Mouse (Mus musculus) c-Kit-positive CD71-positive TER-119-positive erythroid progenitor cells, embryonic 14.5 days (primary cell): ENCODE measurements at regions not wholly inside any gene's neighbourhood (a gene's known extent, or its start where the extent isn't known, plus 50 kb on each side); places are given as distances from the start of the nearest gene placed in this dataset.

Experiments used
- DNase-seq: peaks from one replicate; pipeline ENCODE4 v3.0.0-alpha.2; 2013; ENCODE audit warnings: low spot score

DNA sequence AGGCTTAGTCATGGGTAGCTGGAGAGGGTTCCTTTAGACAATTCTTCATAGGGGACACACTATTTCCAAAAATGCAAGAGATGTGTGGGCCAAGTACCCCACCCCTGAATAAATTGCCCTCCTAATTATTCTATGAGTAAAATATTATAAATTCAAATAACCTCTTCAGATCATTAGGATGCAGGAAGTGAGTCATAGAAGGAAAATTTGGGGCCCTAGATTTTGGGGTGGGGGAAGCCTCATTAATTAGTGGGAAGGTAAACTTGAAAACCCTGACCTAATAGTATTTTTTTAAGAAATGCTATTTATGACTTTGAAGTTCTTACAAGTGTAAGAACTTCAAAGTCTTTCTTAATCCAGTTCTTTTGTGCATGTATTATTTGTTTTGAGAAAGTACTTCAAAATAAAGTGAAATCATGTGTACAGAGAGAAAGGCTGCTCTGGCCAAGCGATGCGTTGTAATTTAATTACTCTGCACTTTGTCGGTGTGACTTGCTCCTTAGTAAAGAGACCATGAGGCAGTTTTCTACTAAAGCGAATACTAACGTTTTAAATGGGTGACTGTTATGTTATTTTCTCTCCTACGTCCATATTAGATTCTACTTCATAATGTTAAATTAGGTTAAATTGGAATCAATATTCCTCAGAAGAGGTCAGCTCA lies 200.6 kb downstream of the Tgfb2 start:
- DNase-seq: no peak

DNA sequence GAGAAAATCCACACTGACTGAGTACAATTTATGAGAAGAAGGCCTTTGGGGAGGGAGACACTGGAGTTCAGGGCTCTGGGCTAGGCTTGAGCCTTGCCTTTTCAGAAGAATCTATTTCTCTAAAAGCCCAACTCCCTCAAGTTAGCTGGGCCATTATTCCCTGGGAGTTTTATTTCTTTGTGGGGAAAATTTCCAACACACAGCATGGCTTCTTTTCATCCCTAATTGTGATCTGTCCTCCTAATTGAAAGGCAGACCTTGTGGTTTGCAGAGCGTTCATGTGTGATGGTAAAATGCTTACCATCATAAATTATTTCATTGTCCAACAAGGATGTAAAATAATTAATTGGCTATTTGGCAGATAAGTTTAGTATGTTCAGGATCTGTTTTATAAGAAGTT lies 204.1 kb downstream of the Tgfb2 start:
- DNase-seq: no peak

DNA sequence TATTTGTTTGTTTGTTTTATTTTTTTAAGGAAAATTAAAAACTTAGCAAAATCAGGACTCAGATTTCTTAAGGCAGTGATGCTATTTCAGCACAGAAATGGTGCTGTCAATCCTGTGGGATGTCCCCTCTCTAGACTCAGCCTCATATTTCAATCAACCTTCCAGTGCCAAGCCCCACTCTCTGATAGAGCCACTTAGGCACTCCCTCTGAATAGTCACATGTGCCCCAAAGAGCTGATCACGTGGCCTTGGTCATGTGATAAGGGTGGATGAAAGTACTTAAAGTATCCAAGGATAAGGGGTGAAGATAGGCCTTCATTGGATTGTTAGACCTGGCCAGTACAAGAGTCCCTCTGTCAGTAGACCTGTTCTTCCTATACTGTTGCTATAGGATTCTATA lies 207.9 kb downstream of the Tgfb2 start:
- no peak for DNase-seq

DNA sequence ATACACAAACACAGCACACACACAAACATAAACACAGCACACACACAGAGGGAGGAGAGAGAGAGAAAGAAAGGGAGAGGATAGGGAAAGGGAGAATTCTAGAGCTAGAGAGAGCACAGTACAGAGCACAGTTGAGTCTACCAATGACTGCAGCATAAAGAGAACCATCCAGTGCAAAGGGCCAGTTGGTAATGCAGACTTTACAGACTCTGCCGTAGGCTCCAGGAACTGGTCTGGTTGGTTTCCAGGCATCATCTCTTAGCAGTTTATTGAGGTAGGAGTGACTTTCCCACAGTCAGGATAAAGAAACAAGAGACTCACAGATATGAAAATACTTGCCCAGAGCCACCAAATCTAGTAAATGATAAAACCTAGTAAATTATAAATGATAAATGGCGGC lies 208.5 kb downstream of the Tgfb2 start:
- DNase-seq: no peak

DNA sequence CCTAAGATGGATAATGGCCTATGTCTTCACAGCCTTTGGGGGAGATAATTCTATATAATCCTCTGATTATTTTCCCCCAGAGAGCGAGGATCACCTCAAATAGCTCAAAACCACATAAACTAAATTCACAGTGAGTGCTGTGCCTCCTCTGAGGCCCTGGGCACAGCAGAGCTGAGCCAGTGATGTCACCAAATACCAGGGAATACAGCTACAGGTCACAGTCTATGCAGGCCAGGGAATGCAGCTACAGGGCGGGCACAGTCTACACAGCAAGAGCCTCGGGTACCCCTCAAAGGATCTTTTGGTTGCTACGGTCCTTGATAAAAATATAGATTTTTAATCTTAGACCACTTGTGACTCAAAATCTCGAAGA lies 211.4 kb downstream of the Tgfb2 start:
- DNase-seq: no peak

DNA sequence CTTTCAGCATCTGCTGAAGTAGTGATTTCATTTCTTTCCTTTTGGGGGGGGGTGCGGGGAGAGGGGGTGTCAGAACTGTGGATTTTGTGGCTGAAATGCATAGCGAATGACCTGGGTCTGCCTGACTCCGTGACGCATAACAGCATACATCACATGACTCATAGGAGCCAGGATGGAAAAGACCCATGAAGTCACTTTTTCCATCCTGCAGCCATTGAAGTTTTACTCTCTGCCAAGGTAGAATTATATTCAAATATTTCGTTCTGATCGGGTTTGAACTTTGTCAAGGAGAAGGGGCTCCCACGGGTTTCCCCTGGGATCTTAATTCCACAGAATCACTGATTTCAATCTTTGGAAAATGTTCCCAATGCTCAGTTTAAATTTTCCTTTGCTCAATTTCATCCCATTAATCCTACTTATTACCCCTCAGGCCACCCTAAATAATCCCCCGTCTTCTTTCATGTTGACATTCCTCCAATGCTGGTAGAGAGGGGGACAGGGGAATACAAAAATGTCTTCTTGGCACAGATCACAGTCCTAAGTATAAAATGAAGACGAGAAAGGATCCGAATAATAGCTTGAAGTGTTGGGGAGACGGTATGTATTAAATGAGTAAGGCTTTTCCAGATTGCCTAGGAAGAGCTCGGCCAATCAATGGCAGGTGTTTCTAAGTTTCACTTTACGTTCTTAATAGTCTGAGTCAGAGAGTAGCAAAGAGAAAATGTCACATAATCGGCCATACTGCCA lies 212.0 kb downstream of the Tgfb2 start:
- DNase-seq: no peak

DNA sequence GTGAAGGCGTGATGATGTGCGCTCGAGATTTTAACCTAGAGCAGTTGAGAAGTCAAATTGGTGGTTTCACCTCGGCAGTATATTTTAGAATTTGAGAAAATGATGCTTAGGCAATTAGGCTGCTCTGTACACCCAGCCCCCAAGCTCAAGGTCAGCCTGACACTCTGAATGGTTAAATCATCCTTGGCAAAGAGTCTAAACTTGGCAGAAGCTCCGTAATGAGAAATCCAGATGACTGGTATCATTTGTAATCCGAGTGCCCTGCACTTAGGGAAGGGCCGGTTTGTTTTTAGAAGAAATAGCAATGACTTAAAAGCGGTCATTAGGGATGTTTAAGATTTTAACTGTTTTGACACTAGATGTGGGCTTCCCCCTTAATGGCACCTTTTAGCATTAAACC lies 223.6 kb downstream of the Tgfb2 start:
- DNase-seq: no peak

DNA sequence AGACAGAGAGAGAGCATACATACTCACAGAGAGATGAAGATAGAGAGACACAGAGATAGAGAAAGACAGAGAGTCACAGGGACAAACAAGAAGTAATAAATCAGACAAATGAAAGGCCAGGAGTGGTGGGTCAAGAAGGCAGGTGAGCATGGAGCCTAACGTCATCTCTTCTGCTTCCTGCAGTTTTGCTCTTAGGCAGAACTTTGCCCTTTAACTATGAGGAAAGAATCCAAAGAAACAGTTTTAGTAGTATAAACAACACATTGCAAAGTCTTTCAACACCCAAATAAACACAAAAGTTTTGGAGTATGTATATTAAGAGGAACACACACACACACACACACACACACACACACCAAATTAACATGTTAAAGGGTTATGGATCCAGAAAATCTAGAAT lies 225.8 kb downstream of the Tgfb2 start:
- no peak for DNase-seq

DNA sequence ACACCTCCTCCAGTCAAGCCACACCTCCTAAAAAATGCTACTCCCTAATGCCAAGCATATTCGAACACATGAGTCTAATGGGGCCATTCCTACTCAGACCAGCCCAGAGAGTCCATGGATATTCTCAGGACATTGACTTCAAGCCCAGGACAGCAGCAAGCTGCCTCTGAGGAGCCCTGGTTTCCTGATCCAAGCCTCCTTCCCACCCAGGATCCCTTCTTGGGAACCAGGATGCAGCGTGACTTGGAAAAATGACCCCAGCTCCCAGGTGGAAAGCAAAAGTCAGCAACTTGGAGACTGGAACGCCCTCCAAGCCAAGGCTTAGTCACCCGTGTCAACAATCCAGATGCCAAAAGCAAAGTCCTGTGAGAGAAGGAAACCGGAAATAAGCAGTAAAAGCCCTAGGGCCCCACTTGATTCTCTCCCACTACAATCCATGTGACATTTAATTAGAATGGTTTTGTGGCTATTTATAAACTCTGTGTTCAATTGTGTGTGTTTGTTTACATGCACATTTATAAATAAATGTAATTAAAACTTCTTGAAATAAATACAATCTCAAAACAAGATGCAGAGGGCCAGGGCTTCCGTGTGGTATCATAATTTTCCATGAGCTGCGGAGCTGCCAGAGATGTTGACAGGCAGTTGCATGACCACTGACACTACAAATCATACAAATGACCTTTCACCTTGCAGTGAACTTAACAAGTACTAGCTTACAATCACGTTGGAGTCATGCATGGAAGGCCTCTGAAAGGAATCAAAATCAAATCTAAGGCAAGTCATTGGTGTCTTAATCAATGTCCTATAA lies 227.2 kb downstream of the Tgfb2 start:
- no peak for DNase-seq

DNA sequence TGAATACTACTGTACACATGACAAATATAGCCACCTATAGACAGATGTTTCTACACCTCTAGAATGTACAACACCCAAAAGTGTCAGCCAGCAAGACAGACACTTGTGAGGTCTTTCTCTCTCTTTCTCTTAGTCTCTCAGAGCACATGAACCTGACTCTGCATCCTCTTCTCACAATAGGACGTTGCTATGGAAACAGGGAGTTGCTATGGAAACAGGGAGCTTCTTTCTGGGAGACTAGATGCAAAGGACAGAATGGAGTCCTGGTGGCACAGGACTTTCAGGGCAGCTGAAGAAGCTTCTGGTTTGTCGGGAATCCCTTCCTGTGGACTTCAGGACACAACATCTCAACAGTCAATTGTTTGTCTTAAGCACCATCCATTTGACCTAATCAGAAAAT lies 230.9 kb downstream of the Tgfb2 start:
- DNase-seq: no peak

DNA sequence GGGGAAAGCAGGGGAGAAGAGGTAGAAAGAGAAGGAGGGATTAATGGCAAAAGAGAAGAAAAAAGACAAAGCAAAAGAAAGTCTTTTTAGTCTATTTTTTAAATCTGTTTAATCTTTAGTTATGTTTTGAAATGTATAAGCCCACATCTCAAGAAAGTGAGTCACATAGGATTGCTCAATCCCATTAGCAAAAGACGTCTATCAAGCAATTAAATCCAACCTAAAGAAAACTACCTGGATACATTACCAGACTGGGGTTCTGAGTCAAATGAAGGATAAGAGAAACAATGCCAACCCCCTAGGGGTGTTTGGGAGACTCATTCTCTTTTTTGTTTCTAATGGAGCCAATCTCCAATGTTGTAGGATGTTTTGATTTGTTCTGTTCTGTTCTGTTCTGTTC lies 231.4 kb downstream of the Tgfb2 start:
- DNase-seq: no peak

DNA sequence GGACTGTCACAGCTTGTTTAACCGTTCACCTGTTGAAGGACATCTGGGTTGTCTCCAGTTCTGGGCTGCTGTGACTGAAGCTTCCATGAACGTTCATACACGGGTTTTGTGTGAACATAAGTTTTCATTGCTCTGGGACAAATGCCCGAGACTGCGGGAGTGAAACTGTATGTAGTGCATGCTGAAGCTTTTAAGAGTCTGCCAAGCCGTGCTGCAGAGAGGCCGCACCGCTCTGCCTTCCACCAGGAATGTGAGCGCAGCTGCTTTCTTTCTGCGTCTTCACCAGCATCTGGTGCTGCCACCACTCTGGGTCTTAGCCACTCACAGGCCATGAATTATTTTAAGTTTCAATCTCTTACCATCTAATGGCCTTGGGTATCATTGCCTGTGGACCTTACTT lies 232.8 kb downstream of the Tgfb2 start:
- DNase-seq: no peak

DNA sequence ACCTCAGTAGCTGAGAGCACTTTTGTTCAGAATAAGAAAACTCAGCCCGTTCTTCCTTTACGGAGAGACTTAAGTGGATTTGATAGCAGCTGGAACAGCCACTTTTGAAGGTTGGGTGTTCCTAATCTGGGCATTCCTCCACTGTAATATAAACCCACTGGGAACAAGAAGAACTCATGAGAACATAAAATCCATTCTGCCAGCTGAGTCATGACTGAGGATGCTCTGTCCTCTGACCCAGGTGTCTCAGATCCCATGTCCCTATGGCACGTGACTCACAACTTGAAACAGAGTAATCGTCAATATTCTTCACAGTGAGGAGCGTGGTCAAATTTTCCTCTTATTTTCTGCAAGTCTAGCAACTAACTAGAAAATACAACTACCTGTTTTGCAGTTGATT lies 240.3 kb downstream of the Tgfb2 start:
- no peak for DNase-seq

DNA sequence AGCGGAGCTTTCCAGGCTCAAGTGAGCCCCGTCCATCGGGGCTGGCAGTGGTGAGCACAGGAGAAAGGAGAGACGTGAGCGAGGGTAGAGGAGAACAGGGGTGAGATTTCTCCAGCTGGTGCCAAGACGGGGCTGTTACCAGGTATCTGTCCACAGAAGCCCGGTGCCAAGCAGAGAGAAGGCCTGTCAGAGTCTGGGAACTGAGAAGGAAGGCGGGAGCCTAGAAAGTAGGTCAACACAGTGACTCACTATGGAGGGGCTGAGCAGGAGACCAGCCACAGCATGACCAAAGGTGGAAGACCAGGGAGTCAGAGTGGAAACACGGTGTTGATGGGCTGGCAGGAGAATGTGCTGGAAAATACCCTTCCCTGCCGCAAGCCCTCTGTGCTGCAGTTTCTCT lies 245.0 kb downstream of the Tgfb2 start:
- DNase-seq: no peak

DNA sequence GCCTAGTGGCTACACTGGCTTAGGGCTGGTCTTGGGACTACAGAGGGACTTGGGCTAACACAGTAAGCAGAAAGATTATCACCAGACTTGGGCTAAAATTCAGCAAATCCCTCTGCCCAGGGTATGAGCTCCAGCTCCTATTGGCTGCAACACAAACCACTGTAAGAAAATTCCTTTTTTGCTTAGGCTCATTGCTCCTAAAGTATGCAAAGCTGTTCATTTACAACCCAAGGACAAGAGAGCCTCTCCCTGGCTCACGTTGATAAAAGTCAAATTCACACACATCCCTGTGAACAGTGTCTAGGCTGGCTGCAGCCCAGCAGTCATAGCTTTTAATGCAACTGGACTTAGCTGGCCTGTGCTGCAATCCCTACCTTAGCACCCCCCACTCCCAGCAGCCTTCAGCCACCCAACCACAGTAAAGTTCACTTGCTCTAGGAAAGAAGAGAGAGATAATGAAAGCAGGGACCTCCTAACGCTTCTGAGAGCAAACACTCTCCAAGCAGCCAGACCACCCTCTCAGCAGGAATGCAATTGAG lies 247.6 kb downstream of the Tgfb2 start:
- DNase-seq: no peak

DNA sequence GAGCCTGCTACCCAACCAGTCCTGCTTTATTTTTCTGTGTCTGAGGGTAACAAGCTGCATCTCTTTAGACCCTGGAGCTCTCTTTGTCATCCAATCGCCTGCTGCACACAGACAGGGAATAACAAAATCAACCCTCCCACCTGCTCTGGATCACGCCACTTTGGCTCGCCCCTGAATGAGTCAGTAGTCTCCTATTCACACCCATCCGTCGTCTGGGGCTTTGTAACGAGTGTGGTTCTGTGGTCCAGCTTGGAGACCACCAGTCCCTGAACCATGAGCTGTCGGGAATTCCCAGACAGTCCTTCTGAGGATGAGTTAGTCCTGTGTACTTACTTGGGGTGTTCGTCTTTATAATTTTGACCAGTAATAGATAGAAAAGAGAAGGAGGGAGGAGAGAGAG lies 248.7 kb downstream of the Tgfb2 start:
- DNase-seq: no peak

DNA sequence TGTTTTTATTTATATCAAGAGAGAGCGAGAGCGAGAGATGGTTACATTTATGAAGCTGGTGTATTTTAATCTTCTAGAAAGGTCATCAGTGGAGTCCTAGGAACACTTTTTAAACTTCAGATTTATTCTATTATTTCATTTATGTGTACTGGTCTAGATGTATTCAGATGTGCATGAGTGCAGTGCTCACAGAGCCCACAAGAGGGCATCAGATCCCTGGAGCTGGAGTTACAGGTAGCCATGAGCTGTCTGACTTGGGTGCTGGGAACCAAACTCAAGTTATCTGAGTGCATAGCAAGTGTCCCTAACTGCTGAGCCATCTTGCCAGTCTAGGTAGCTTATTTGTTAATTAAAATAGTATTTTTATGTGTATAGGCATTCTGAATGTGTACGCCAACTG lies 249.7 kb downstream of the Tgfb2 start:
- DNase-seq: peak; percentile 8

DNA sequence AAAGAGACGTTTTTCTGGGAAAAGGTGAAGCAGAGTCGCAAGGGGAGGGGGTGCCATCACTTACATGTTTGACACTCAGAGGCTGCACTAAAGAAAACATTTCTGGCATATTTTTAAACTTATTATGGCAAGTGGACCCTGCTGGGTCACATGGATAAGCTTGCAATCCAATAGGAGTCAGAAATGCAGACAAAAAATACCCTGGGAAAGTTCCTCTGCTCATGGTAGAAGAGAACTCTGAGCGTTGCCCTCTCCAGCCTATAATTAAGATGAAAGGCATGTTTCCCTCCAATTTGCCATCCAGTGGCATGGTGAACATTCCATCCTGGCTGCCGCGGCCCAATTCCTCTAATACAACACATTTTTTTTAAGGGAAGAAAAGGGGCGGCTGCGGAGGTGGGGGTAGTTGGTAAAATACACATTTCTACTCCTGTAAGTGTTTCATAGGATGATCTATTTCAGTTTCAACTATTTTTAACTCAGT lies 250.6 kb downstream of the Tgfb2 start:
- DNase-seq: no peak

DNA sequence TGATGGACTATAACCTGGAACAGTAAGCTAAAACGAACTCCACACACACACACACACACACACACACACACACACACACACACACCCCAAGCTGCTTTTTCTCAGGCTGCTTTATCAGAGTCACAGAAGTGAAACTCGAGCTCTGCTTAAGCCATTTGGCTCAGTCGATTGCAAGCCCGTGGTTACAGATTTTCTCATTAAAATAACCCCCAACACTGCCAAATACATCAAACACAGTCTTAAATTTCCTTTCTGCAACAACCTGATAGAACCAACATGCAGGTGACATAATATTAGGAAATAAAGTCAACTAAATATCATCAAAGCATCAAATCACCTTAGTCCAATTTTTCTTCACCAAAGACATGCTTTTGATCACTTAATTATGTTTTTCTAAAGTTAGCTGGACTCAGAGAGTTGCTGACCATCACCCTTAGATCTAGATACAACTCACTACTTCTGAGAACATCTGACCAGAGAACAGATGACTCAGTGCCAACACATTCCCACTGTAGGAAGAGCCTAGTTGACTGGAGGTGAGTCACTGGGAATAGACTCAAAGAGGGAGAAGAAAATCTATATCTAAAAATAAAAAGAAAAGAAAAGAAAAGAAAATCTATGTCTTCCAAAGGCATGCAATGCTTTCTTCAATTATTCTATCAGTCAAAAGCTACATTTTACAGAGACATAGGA lies 251.2 kb downstream of the Tgfb2 start:
- no peak for DNase-seq

DNA sequence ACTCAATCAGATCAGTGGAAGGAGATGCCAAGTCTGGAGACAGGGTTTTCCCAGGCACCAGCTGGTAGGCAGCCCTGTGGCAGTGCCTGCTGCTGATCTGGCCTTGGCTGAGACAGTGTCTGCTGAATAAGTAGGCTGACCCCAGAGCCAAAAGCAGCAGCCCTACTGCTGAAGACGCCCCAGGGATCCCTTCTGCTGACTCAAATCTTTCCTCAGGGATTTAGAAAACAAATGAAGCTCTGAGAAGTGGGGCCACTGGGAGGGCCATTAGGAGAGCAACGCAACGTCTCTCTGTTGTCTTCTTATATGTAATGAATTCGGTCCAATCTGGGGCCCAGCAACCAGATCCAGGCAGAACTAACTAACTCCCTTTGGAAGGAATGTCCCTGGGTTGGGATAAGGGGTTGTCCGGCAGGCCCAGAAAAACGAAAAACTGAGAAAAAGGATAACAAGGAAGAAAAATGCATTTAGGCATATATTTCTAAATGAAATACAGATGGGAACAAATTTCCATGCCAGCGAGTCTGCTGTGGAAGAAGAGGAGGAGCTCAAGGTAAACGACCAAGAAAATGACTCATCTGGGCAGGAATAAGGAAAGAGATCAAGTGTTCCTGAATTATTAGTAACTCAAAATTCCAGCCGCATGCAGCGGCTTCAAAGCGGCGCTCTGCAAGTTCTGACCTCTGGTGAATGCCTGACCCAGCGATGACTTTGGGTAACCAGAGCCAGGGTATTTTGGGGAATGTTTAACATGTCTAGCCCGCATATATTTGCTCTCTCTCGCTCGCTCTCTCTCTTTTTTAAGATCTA lies 256.7 kb downstream of the Tgfb2 start:
- DNase-seq: no peak

DNA sequence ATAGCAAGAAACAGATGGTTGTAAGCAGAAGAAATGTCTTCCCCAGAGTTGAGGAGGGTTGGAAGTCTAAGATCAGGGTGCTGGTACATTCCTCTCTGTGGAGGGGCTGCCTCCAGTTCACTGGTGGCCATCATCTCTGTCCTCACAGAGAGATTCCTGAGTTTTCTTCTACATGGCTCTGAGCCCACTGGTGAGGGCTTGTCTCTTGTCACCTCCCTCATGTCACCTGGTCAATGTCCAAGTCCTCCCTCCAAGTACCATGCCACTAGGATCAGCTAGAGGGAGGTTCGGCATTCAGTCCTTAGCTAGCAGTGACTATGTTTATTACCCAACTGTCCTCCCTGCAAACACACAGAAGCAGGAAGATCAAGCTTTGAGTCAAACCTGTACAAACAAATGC lies 258.3 kb downstream of the Tgfb2 start:
- DNase-seq: no peak
